Comparison of ENCODE assay signal across 9 mouse cellular contexts in the genomic region with DNA sequence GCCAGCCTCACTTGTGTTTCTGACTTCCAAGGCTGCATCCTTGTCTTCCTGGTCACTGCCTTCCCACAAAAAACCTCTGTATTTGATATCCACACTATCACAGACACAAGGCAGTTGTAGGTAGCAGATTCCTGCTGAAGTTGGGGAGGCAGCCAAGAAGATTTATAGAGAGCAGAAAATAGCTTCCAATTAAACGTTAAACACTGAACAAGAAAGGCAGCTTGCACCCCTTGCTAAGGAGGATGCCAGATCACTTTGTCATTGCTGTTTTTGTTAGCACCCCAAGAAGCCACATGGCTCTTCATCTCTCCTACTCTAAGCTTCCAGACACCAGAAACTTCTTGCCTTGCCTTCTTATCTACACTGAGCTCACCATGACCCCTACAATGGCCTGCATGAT.
"Had no signal": no experiment of that assay in that cellular context is flagged by ENCODE, and none has a peak within 500 bp of the region (broad histone marks: within the 10 kb centered on the region; RNA-seq: fewer than 3 reads in every experiment).

No protein-coding gene starts in this region.

- DNase-seq: kidney, adult 11 months; kidney, adult 9 months; kidney, postnatal 36 days; lung, embryonic 14.5 days; lung, postnatal 10 days; lung, postnatal 4 days; midbrain, embryonic 14.5 days; thymus, postnatal 36 days had no signal

- ATAC-seq: liver, embryonic 12.5 days had no signal
